In the genomic region with DNA sequence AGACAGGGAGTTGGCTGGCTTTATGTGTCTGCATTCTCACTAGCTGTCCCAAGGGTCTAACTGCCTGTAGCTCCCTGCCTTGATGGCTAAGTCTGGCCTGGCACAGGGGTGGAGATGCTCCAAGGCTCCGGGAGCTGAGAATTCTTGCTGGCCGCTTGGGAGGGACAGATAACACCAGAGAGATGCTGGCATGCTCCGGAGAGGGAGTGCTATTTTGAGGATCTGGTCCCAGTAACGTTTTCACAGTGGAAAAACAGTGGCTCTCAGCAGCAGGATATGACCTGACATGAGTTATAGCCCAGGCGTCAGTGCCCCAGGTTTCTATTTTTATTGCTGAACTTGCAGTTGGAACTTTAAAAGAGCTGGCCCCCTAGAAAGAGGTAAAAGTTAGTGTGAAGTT, we compare ENCODE assay signal across 17 mouse cellular contexts. TPM values are rescaled to one million over a fixed set of nuclear protein-coding genes. Genes with fewer than 3 reads are reported as not detected.
DNase-seq lines count a peak whose midpoint lies in the region; ATAC-seq lines count a peak whose summit lies in the region.
"Had no signal": no experiment of that assay in that cellular context is flagged by ENCODE, and none has a peak within 500 bp of the region (broad histone marks: within the 10 kb centered on the region; RNA-seq: fewer than 3 reads in every experiment).

No protein-coding gene starts in this region.

- no peaks in the 10 kb centered on the region for H3K36me3 ChIP-seq in heart, embryonic 15.5 days
- H3K36me3 ChIP-seq: embryonic facial prominence, embryonic 12.5 days; hindbrain, embryonic 15.5 days; neural tube, embryonic 12.5 days had no signal

- peak; percentile 68 for DNase-seq in gastrocnemius, adult 18-20 months (ENCODE audit: low spot score)
- no peak for DNase-seq in gastrocnemius, postnatal 4 days (ENCODE audit: low spot score in 2 of 2)
- peak; percentile 32 to 39 for DNase-seq in gastrocnemius, postnatal 36 days
- DNase-seq in kidney, postnatal 14 days, result peak; percentile 30
- no peak for DNase-seq in ovary, postnatal 14 days (ENCODE audit: low spot score)
- no peak for DNase-seq in embryo, embryonic 9.5 days (ENCODE audit: extremely low spot score)
- DNase-seq: cerebellum, adult 9-10 months; lung, embryonic 14.5 days had no signal

- H3K4me3 ChIP-seq in heart, embryonic 15.5 days, result no peak overlapping the region
- H3K4me3 ChIP-seq: embryonic facial prominence, embryonic 12.5 days; hindbrain, embryonic 15.5 days; neural tube, embryonic 12.5 days had no signal

- no peaks in the 10 kb centered on the region for H3K9me3 ChIP-seq in heart, embryonic 15.5 days (replicated peaks)
- H3K9me3 ChIP-seq: embryonic facial prominence, embryonic 12.5 days; hindbrain, embryonic 15.5 days; neural tube, embryonic 12.5 days had no signal

- intact Hi-C loops in gastrocnemius, postnatal 36 days (cut with DNase I), result no loop called here

- no peak overlapping the region for H3K4me2 ChIP-seq in heart, embryonic 15.5 days
- H3K4me2 ChIP-seq: embryonic facial prominence, embryonic 12.5 days; hindbrain, embryonic 15.5 days; lung, embryonic 14.5 days; neural tube, embryonic 12.5 days had no signal

- WGBS in heart, embryonic 15.5 days, result 10% methylated on average over 5 of the region's 5 CpGs

- H3K27ac ChIP-seq in heart, embryonic 15.5 days, result peak overlapping the region; percentile 76
- H3K27ac ChIP-seq: embryonic facial prominence, embryonic 12.5 days; hindbrain, embryonic 15.5 days; neural tube, embryonic 12.5 days had no signal

- no peak overlapping the region for H3K9ac ChIP-seq in heart, embryonic 15.5 days
- H3K9ac ChIP-seq: embryonic facial prominence, embryonic 12.5 days; hindbrain, embryonic 15.5 days; lung, embryonic 14.5 days; neural tube, embryonic 12.5 days had no signal

- peaks cover 6% of the 10 kb centered on the region for H3K4me1 ChIP-seq in heart, embryonic 15.5 days (replicated peaks)
- H3K4me1 ChIP-seq: embryonic facial prominence, embryonic 12.5 days; hindbrain, embryonic 15.5 days; neural tube, embryonic 12.5 days had no signal

- no peaks in the 10 kb centered on the region for H3K27me3 ChIP-seq in heart, embryonic 15.5 days
- H3K27me3 ChIP-seq: embryonic facial prominence, embryonic 12.5 days; hindbrain, embryonic 15.5 days; neural tube, embryonic 12.5 days had no signal

- peak; percentile 60 for ATAC-seq in heart, embryonic 15.5 days (replicated peaks; ENCODE audit: insufficient number of reproducible peaks, insufficient read depth, low FRiP score, low read depth)
- no peak for ATAC-seq in inflammation-experienced regulatory T-cells, adult 6 months

RNA-seq across cellular contexts. Expression of a gene that starts 39.4 kb away (rescaled TPM):
- under 1 TPM in 1 of 2 experiments, not detected in 1; 0.17 TPM for total RNA-seq in gastrocnemius, adult 18-20 months (2021)
- under 1 TPM in 1 of 2 experiments, not detected in 1; 0.29 TPM for total RNA-seq in gastrocnemius, postnatal 4 days (2021)
- not detected for total RNA-seq in gastrocnemius, postnatal 36 days (2021)
- polyA plus RNA-seq in heart, embryonic 15.5 days (2015; fragmentation: Nextera tagmentation; extraction: Ambion mirVana), result 0.40 and 0.79 TPM in 2 replicates
- polyA plus RNA-seq in inflammation-experienced regulatory T-cells, adult 6 months (2017; shearing (Covaris generic)), result 1 to 10 TPM in 1 of 3 experiments, under 1 TPM in 1, not detected in 1; 0.59 to 2.7 TPM
- total RNA-seq: layer of hippocampus, adult 18-20 months; midbrain, postnatal 0 days had no signal
- polyA plus RNA-seq: hindbrain, embryonic 15.5 days; lung, embryonic 14.5 days; midbrain, postnatal 0 days; neural tube, embryonic 12.5 days had no signal

RNA-seq across cellular contexts. Expression of a gene that starts 40.5 kb away (rescaled TPM):
- 1,000 to 10,000 TPM; 1,377 to 1,820 TPM for total RNA-seq in gastrocnemius, adult 18-20 months (2021)
- 1,000 to 10,000 TPM; 2,325 to 2,389 TPM for total RNA-seq in gastrocnemius, postnatal 4 days (2021)
- total RNA-seq in gastrocnemius, postnatal 36 days (2021), result 1,000 to 10,000 TPM in 1 of 2 experiments, 100 to 1,000 TPM in 1; 775 to 1,264 TPM
- 3.3 and 4.5 TPM in 2 replicates for polyA plus RNA-seq in heart, embryonic 15.5 days (2015; fragmentation: Nextera tagmentation; extraction: Ambion mirVana)
- polyA plus RNA-seq in inflammation-experienced regulatory T-cells, adult 6 months (2017; shearing (Covaris generic)), result not detected
- total RNA-seq: megakaryocyte, adult 5-6 weeks had no signal
- polyA plus RNA-seq: liver, adult 2 months had no signal

Comparison
In these comparisons a context has a peak if more than half of its experiments do, and no peak if none do; other contexts are left out.
1. DNase-seq: peak in gastrocnemius, adult 18-20 months (single experiment), gastrocnemius, postnatal 36 days (2 of 2) and kidney, postnatal 14 days (single experiment); none in gastrocnemius, postnatal 4 days (0 of 2), ovary, postnatal 14 days (single experiment) and embryo, embryonic 9.5 days (single experiment).